Mouse (Mus musculus) urinary bladder, postnatal 36 days (tissue): ENCODE measurements around the gene Pnmal2.

ENCODE experiments used
- DNase-seq, 2 experiments: peaks; one replicate each; pipeline ENCODE4 v3.0.0; 2022; ENCODE audit warnings: low spot score in 2 of 2, mixed read lengths in 1 of 2

Pnmal2 gene

DNA sequence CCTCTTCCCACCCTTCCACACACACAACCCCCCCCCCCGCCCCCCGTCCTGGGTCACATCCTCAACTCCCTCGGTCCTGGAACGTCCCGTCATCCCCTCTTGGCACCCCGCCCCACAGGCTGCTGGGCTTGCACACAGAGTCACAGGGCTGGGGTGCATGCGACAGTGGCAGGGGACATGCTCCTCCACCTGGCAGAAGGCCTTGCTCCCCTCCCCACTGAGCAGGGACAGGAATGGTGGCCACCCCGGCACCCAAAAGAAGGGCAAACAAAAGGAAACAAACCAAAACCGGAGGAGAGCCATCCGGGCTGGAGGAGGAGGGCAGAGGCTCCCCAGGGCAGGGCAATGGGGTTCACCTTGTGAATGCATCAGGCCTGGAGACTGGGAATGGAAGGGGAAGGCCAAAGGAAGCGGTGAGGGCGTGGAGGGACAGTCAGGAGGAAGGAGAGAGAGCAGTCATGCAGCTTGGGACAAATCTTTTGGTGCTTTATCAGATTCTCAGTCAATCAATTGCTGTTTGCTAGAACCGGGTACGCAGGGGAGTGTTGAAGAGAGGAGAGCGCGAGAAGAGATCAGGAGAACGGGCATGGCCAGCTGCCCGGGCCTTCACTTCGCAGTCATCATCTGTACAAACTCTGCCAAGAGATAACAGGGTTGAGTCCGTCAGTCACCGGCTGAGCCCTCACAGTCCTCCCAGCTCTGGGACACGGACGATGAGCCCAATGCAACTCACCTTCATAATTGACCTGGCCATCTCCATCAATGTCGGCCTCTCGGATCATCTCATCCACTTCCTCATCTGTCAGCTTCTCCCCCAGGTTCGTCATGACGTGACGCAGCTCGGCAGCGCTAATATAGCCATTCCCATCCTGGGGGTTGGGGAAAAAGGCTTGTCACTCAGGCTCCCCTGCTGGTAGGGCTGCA lies 27.9 kb upstream of the Pnmal2 start:
- DNase-seq, result no peak

GRCm38 (mm10) chr7:16917447-16917846 lies 27.0 kb upstream of the Pnmal2 start:
- DNase-seq, result no peak

DNA sequence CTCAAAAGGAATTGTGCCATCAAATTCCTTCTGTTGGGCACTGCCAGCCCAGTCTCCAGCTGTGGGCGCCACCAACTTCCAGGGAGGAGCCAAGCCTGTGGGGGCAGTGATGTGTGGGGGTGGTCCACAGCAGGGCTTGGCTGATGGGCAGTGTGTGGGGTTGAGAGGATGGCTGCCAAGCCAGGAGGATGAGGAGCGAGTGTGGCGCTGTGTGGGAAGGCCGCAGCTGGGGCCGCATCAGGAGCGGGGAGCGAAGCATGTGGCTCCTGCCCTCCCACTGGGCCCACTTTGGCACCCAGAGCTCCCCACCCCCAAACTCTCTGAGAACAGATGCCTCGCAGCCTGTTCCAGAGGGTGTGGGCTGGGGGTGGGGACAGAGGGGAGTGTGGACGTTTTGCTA lies 26.5 kb upstream of the Pnmal2 start:
- DNase-seq, result no peak

DNA sequence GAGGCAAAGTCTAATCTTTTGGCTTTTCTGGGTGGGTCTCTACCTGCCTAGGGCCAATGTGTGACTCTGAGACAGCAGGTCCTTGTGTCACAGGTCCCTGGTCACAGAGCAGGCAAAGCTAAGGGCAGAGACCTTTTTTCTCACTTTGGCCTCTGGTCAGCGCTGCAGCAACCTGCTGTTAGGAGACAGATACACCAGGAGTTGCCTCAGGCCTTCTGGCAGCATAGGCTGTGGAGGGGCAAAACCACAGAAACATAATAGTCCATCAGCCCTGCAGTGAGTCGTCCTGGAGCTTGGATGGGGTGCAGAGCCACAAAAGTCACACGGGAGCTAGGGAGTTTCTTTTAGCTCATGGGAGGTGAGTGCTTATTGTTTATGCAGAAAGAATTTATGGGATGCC lies 25.8 kb upstream of the Pnmal2 start:
- DNase-seq, result no peak

- DNase-seq, result no peak
These were observed 24.9 kb upstream of the Pnmal2 start for GRCm38 (mm10) chr7:16919395-16920149.

- DNase-seq, result no peak
These were observed 24.3 kb upstream of the Pnmal2 start for GRCm38 (mm10) chr7:16920150-16920579.

DNA sequence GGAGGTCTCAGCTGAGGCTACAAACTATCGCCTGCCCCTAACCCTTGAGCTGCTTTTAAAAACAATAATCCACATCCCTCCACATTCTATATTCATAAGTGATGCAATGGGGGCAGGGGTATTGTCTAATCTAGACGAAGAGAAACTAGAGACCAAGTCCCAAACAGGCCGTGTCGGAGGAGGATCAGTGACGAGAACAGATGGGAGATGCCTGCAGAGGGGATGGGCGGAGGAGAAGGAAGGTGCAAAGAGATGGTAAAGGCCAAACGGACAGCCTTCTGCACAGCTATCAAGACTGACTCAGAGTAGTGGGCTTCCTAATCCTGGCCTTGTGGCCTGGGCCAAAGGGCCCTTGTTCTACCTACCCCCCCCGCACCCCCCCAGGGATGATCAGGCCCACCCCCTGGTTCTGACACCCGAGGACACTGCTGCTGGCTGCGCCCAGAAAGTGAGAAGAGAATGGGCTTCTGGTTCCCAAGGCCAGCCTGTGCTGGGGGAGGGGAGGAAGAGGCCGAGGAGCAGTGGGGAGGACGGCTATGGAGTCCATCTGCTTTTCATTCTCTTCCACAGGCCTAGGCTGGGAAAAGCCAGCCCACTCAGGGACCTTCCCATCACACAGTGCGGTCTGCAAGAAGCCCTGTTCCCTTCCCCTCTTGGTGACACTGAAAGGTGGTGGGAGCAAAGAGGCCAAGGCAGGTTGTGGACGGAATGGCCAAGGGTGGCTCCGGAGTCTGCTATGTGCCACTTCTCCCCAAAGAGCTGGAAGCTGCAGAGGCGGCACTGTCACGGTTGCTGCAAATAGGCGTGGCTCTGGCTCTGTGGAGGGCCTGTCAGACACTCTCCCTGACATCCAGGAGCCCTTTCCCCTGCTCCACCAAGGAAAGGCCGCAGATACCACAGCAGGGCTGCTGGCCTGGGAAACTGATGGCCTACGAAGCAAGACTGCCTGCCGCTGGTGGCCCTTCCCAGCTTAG lies 23.4 kb upstream of the Pnmal2 start:
- DNase-seq, result no peak

DNA sequence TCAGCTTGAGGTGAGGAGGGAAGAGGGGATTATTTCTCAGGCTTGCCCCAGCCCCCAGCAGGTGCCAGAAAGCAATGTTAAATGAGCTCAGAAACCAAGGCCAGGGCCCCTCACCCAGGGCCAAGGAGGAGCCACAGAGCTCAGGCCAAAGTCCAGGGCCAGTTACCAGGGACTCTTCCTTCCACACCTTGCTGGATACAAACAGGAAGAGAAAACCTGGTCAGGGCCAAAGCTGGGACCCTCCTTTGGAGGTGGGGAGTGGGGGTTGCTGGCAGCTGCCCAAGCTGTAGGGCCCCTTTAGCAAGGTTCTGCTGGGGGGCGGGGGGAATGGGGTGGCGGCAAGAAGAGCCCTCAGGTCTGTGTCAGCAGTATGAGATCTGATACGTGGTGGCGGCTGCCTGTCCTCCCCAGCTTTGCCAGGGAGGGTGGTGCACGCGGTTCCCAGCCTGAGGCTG lies 22.6 kb upstream of the Pnmal2 start:
- no peak for DNase-seq

DNA sequence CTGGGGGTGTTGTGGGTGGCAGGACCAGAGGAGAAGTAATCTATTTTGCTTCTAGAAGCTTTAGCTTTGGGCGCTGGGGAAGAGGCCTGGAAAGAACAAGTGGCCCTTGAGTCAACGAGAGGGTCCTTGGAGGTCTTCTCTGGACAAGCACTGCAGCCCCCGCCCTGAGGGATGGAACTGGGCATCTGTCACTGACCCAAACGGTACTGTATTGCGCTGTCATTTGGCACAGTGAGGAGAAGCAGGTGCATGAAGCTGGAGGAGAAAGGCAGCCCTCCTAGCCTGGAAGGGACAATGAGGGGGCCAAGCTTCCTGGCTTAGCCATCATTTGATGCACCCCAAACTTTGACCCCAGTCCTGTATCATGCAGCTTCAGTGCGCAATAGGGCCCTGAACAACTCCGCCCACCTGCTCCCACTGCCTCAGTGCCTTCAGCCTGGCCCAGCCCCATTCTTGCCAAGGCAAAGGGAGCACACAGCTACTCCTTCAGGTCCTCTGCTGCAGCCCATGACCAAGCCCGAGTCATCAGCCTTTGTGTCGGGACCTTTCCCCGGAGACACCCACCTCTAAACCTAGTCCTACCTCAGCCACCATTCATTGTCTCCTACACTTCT lies 22.0 kb upstream of the Pnmal2 start:
- DNase-seq, result no peak

DNA sequence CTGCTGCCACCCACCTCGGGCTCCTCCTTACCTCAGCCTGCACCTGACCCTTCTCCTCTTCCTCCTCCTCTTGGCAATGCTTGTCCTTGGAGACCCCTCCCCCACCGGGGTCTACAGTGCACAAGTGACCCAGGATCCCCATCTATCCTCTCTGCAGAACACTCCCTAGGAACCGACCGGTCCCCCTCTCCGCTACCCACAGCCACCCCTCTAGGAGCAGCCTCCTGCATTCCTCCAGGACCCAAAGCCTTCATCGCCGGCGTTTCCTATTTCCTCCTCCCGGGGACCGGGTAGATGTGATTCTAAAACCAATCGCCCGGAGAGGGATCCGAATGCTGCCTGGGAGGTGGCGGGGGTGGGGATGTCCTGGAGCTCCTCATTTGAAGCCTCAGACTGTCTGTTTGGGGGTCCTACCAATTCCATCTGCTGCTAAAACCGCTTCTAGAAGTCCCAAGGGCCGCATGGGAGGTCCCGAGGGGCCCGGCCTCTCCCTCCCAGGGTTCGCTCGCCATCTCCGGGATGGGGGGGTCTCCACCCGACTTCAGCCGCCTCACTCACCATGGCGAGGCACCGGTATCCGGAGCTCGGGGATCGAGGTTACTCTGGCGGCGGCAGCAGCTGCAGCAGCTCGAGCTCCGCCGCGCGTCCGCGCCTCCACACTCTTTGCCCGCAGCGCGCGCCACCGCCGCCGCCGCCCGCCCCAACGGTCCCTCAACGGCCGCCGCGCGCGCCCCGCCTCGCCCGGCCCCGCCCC lies 21.0 kb upstream of the Pnmal2 start:
- DNase-seq, result no peak

- peak; percentile 99 for DNase-seq
These were observed 20.2 kb upstream of the Pnmal2 start, which contains the start of gene Calm3 for GRCm38 (mm10) chr7:16924037-16924834. TSS of gene Calm3 (minus strand) at chr7:16924114.

GRCm38 (mm10) chr7:16928341-16928740 lies 16.1 kb upstream of the Pnmal2 start:
- no peak for DNase-seq

DNA sequence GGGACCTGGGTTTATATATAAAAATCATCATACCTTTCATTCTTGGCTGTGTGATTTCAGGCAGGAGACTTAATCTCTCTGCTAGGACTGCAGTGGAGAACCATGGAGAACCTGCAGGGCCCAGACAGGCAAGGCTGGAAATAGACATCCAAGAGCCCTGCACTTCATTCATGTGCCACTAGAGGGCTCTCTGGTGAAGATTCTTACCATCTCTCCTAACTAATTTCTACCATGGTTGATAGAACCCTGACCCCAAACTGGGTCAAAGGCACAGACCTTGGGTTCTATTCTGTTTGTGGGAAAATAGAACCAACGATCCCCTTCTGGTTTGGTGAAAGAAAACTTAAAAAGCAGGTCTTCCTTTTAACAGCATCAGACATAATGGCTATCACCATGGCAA lies 13.6 kb upstream of the Pnmal2 start:
- DNase-seq, result peak in 1 of 2 experiments; percentile 57

DNA sequence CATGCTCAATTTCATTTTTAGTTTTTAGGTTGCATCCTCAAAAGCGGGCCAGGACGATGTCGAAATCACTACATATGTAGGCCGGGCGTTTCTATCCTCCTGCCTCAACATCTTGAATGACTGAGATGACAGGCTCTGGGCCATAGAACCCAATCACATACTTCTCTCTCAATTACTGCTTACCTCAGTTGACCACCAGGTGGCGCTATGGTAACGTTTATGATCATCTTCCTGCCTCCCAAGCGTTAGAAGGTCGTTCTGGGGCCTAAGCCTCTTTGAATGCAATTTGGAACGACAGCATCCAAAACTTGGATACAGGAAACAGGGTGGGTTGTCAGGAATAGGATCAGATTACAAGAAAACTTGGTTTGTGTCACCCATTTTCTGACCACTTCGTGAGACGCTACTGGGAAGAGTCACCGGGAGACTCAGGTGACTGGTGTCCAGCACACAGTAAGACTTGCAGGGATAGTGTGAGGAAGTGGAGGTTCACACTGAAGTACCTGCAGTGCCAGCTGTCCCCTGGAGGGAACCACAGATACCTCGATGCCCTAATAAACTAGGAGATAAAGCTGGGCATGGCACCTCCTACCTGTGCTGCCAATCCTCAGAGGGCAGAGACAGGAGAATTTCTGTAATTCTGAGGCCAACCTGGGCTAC lies 12.4 kb upstream of the Pnmal2 start:
- peak; percentile 75 to 77 for DNase-seq

DNA sequence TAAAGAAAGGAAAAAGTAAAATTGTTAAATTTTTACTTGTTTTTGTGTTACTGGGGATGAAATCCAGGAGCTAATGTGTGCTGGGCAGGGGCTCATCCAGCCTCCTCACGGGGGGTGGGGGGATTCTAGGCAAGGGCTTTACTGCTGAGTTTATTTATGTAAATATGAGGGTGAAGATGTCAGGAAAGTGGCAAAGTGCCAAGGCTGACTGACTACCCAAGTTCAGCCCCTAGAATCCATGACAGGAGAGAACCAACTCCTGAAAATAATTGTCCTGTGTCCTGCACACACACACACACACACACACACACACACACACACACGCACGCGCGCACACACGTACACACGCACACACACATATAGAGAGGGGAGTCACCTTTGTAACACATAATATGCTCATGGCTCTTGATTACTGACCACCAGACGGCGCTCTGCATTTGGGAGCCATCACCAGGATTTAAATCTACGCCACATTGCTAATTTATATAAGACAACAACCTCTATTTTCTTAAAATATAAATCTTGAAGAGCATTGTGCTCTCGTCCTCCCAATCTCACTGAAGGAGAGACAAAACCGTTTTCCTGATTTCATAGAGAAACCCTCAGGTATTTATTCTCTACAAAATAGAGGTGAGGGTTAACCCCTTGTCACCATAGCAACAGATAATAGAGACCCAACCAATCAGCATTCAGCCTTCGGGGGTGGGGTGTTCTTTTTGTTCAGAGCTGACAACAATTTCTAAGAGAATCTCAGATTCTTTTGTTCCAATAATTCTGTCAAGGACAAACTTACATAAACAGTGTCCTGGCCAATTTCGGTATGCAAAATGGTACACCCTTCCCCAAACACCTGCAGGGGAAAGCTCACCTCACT lies 11.5 kb upstream of the Pnmal2 start:
- DNase-seq, result no peak

DNA sequence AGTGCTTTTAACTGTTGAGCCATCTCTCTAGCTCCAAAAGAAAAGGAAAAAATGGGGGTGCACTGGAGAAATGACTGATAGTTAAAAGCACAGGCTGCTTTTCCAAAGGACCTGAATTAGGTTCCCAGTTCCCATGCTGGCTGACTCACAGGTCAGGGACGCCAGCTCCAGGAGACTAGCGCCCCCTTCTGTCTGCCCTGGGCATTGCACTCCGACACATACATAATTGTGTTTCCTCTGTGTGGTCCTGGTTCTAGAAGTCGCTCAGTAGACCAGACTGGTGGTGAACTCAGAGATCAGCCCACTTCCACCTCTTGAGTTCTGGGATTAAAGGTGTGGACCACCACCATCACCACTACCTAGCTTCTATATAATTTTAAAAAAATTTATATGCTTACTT lies 7.2 kb upstream of the Pnmal2 start:
- no peak for DNase-seq

- no peak for DNase-seq
These were observed 6.2 kb upstream of the Pnmal2 start for GRCm38 (mm10) chr7:16938117-16938791.
